Mouse (Mus musculus) CH12.LX (cell line): ENCODE results near the gene Cux1. TPM values are rescaled to one million over a fixed set of nuclear protein-coding genes. Genes with fewer than 3 reads are reported as not detected.

ENCODE experiments used
- DNase-seq: peaks from one replicate; pipeline ENCODE4 v3.0.0-alpha.2; 2013; ENCODE audit errors: extremely low read depth
- H3K27ac ChIP-seq: 2 replicates; pipeline ENCODE4 v1.5.1; 2012; ENCODE audit warnings: low read depth, mild to moderate bottlenecking, control low read depth, moderate library complexity; ENCODE audit not compliant: insufficient read depth
- H3K27me3 ChIP-seq: replicated peaks from 2 replicates; pipeline ENCODE3; 2012; ENCODE audit warnings: inconsistent platforms
- H3K36me3 ChIP-seq, 2 experiments: replicated peaks in 1 of 2; 2 replicates each; pipeline versions ENCODE3 to v1.6.1; 2012; ENCODE audit warnings: inconsistent platforms in 1 of 2, low read length in 1 of 2, mild to moderate bottlenecking in 1 of 2, mixed read lengths in 1 of 2, moderate library complexity in 1 of 2; ENCODE audit not compliant: control insufficient read depth in 1 of 2, insufficient read depth in 1 of 2
- H3K4me1 ChIP-seq, 2 experiments: 2 replicates each; pipeline ENCODE4 v1.6.1; 2012; ENCODE audit warnings: inconsistent platforms in 1 of 2, moderate library complexity in 1 of 2; ENCODE audit not compliant: insufficient read depth in 2 of 2, control insufficient read depth in 1 of 2
- H3K4me2 ChIP-seq: 2 replicates; pipeline ENCODE4 v1.6.1; 2012; ENCODE audit warnings: low read depth, mild to moderate bottlenecking, control low read depth; ENCODE audit not compliant: poor library complexity, insufficient read depth, severe bottlenecking
- H3K4me3 ChIP-seq, 3 experiments: fragments of 150-350 bp in 1 of 3; sonication (generic) in 1 of 3; replicated peaks in 1 of 3; 2 replicates each; pipeline versions ENCODE3 to v1.5.1; 2011 to 2012; ENCODE audit warnings: low read depth in 2 of 3, low read length in 2 of 3, mild to moderate bottlenecking in 2 of 3, moderate library complexity in 2 of 3, control low read depth in 1 of 3, improper control_type of control experiment in 1 of 3, inconsistent platforms in 1 of 3, mixed read lengths in 1 of 3; ENCODE audit not compliant: poor library complexity in 1 of 3
- H3K79me2 ChIP-seq: replicated peaks from 2 replicates; pipeline ENCODE4 v1.6.1; 2012; ENCODE audit warnings: mild to moderate bottlenecking, moderate library complexity; ENCODE audit not compliant: control insufficient read depth, poor library complexity, insufficient read depth, severe bottlenecking; ENCODE audit errors: extremely low read depth
- H3K9ac ChIP-seq: 2 replicates; pipeline ENCODE4 v1.6.1; 2012; ENCODE audit warnings: low read depth, mild to moderate bottlenecking, control low read depth, moderate library complexity; ENCODE audit not compliant: insufficient read depth
- H3K9me3 ChIP-seq: replicated peaks from 2 replicates; pipeline ENCODE3; 2012; ENCODE audit warnings: low read length, inconsistent platforms, mixed read lengths
- BHLHE40 ChIP-seq: IDR thresholded peaks from 2 replicates; pipeline ENCODE4 v1.6.1; 2011; ENCODE audit warnings: mild to moderate bottlenecking, low read depth, low read length, improper control_type of control experiment
- CHD1 ChIP-seq: IDR thresholded peaks from 2 replicates; pipeline ENCODE4 v1.6.1; 2012; ENCODE audit warnings: low read depth, low read length, improper control_type of control experiment, inconsistent platforms
- ELF1 ChIP-seq: IDR thresholded peaks from 2 replicates; pipeline ENCODE4 v1.6.1; 2014; ENCODE audit warnings: low read depth, mild to moderate bottlenecking, inconsistent platforms, low read length, improper control_type of control experiment
- EP300 ChIP-seq: IDR thresholded peaks from 2 replicates; pipeline ENCODE4 v1.6.1; 2011; ENCODE audit warnings: low read length, improper control_type of control experiment
- HCFC1 ChIP-seq: IDR thresholded peaks from 2 replicates; pipeline ENCODE4 v1.6.1; 2012; ENCODE audit warnings: low read depth, mild to moderate bottlenecking, inconsistent platforms, low read length, improper control_type of control experiment
- IRF4 ChIP-seq: IDR thresholded peaks from 2 replicates; pipeline ENCODE4 v1.6.1; 2014; ENCODE audit warnings: low read depth, mild to moderate bottlenecking, inconsistent platforms, low read length, improper control_type of control experiment
- JUND ChIP-seq: conservative IDR thresholded peaks from 2 replicates; pipeline ENCODE4 v1.6.1; 2011; ENCODE audit warnings: low read depth, low read length, improper control_type of control experiment
- KAT2A ChIP-seq: IDR thresholded peaks from 2 replicates; pipeline ENCODE4 v1.6.1; 2012; ENCODE audit warnings: low read length, improper control_type of control experiment, inconsistent platforms; ENCODE audit not compliant: insufficient replicate concordance
- MXI1 ChIP-seq: IDR thresholded peaks from 2 replicates; pipeline ENCODE4 v1.6.1; 2011; ENCODE audit warnings: mild to moderate bottlenecking, low read depth, low read length, improper control_type of control experiment
- MYC ChIP-seq: IDR thresholded peaks from 2 replicates; pipeline ENCODE4 v1.6.1; 2011; ENCODE audit warnings: low read depth, mild to moderate bottlenecking, improper control_type of control experiment, low read length
- NRF1 ChIP-seq: IDR thresholded peaks from 2 replicates; pipeline ENCODE4 v1.6.1; 2014; ENCODE audit warnings: low read depth, mild to moderate bottlenecking, inconsistent platforms, low read length, improper control_type of control experiment, moderate library complexity
- PAX5 ChIP-seq: IDR thresholded peaks from 2 replicates; pipeline ENCODE4 v1.6.1; 2012; ENCODE audit warnings: low read length, inconsistent platforms, mixed read lengths
- RCOR1 ChIP-seq: conservative IDR thresholded peaks from 2 replicates; pipeline ENCODE4 v1.6.1; 2012; ENCODE audit warnings: low read depth, mild to moderate bottlenecking, inconsistent platforms, low read length, improper control_type of control experiment
- TCF12 ChIP-seq: IDR thresholded peaks from 2 replicates; pipeline ENCODE4 v1.6.1; 2014; ENCODE audit warnings: low read depth, mild to moderate bottlenecking, inconsistent platforms, low read length, improper control_type of control experiment
- USF1 ChIP-seq: IDR thresholded peaks from 2 replicates; pipeline ENCODE4 v1.6.1; 2014; ENCODE audit warnings: low read depth, mild to moderate bottlenecking, inconsistent platforms, low read length, improper control_type of control experiment
- USF2 ChIP-seq: conservative IDR thresholded peaks from 2 replicates; pipeline ENCODE4 v1.6.1; 2011; ENCODE audit warnings: low read depth, low read length, improper control_type of control experiment
- ZNF384 ChIP-seq: IDR thresholded peaks from 2 replicates; pipeline ENCODE4 v1.6.1; 2012; ENCODE audit warnings: low read depth, low read length, improper control_type of control experiment, inconsistent platforms
- dilution Hi-C: fragments of 300-500 bp; cut with MboI; formaldehyde crosslinking; loops from 2 replicates; pipeline ENCODE4 v1.14.3; 2020; ENCODE audit warnings: low sequenced_read_pairs; ENCODE audit not compliant: extremely low pct_unique_long_range_greater_than_20kb, extremely low pct_ligation_motif_present
- in situ Hi-C: fragments of 300-500 bp; cut with MboI; formaldehyde crosslinking; loops from 3 replicates; pipeline ENCODE4 v1.14.3; 2019; ENCODE audit warnings: low sequenced_read_pairs, low pct_ligation_motif_present, low pct_unique_long_range_greater_than_20kb, mixed read lengths
- polyA plus RNA-seq: library from polyadenylated mRNA; unstranded; fragments of >175 nt; gene quantifications from 2 replicates; pipeline ENCODE4 v1.2.1, GENCODE M21; 2012; ENCODE audit warnings: low read depth; ENCODE audit not compliant: insufficient read length
- total RNA-seq, 2 experiments: library from RNA; depleted of rRNA; stranded (reverse); fragments of 300-350 nt in 1 of 2; fragments of >200 nt in 1 of 2; gene quantifications; 2 replicates each; pipeline ENCODE4 v1.2.3; 2012 to 2014

Cux1 gene
- total and polyA plus RNA-seq, 3 experiments, result 12.4 to 21.9 (median 19.6) TPM

DNA sequence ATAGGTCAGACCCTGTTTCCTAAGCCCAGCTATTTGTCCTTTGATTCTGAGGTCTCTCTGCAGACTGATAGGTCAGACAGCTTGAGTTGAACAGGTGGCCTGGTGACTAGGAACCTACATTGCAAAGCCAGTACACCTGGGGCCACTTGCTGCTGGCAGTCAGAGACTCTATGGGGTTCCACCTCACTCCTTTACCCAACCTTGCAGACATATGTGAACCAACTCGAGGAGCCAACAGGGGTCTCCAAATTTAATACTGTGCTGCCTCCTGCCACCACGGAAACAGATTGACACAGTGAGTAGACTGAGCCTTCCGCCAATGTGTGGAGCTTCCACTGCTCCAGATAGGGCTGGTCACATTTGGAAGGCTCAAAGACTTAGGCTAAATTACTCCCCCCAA is 78.6 kb downstream of the Cux1 start:
- Histone ChIP-seq H3K4me3 (no peak overlapping the region), H3K9ac (no peak overlapping the region), H3K9me3 (no peaks in the 10 kb centered on the region), H3K4me2 (no peak overlapping the region), H3K27ac (no peak overlapping the region), H3K27me3 (no peaks in the 10 kb centered on the region), H3K79me2 (0 out of 2 replicates have a peak, but pooled peaks cover 6% of the 10 kb centered on the region), H3K36me3 (peaks cover 3 to 15% of the 10 kb centered on the region in 2 experiments)
- DNase-seq, result no peak
- dilution Hi-C loops (no loop called here), in situ Hi-C loops (no loop called here)
- no peak for TF ChIP-seq EP300
- no peak for TF ChIP-seq USF1
- TF ChIP-seq JUND, result no peak
- no peak for TF ChIP-seq KAT2A
- no peak for TF ChIP-seq PAX5
- no peak for TF ChIP-seq CHD1
- TF ChIP-seq ELF1, result no peak
- no peak for TF ChIP-seq NRF1
- TF ChIP-seq, all 38 proteins: peak for 0
- peaks cover 0 to 39% of the 10 kb centered on the region in 2 experiments; a peak in 2 of 4 replicates for H3K4me1 ChIP-seq

DNA sequence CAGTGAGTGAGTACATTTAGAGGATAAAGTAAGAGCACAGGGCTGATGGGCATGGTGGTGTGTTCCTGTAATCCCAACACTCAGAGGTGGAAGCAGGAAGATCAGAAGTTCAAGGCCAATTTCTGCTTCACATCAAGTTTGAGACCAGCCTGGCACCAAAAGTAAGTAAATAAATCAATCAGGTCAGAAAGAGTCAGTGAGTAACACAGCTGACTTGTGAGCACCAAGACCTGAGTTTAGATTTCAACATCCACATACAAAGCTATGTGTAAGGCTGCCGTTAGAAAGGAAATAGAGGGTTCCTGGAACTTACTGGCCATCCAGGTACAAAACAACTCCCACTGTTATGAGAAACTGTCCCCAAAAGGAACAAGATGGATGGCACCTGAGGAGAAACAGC is 79.1 kb downstream of the Cux1 start:
- Histone ChIP-seq H3K4me1 (peaks cover 0 to 39% of the 10 kb centered on the region in 2 experiments; a peak in 2 of 4 replicates), H3K9ac (no peak overlapping the region), H3K27ac (no peak overlapping the region), H3K4me3 (no peak overlapping the region), H3K9me3 (no peaks in the 10 kb centered on the region), H3K79me2 (0 out of 2 replicates have a peak, but pooled peaks cover 6% of the 10 kb centered on the region), H3K36me3 (peaks cover 3 to 16% of the 10 kb centered on the region in 2 experiments), H3K27me3 (no peaks in the 10 kb centered on the region), H3K4me2 (no peak overlapping the region)
- TF ChIP-seq ZNF384 (no peak), USF2 (no peak), MYC (no peak), BHLHE40 (no peak), HCFC1 (no peak), MXI1 (no peak), PAX5 (no peak), TCF12 (no peak), IRF4 (no peak), RCOR1 (no peak), NRF1 (no peak)
- DNase-seq, result no peak
- dilution Hi-C loops, result no loop called here
- in situ Hi-C loops, result no loop called here
